Mouse (Mus musculus): ENCODE measurements at regions not wholly inside any gene's neighbourhood (a gene's known extent, or its start where the extent isn't known, plus 50 kb on each side); places are given as distances from the start of the nearest gene placed in this dataset.
A peak's percentile ranks its signal among the peaks of the same experiment; 100 is the strongest.

- DNase-seq (ENCODE audit: low spot score) = no peak
Measured at GRCm38 (mm10) chr19:60148313-60148965, 78.1 kb downstream of the Fam204a start.

DNA sequence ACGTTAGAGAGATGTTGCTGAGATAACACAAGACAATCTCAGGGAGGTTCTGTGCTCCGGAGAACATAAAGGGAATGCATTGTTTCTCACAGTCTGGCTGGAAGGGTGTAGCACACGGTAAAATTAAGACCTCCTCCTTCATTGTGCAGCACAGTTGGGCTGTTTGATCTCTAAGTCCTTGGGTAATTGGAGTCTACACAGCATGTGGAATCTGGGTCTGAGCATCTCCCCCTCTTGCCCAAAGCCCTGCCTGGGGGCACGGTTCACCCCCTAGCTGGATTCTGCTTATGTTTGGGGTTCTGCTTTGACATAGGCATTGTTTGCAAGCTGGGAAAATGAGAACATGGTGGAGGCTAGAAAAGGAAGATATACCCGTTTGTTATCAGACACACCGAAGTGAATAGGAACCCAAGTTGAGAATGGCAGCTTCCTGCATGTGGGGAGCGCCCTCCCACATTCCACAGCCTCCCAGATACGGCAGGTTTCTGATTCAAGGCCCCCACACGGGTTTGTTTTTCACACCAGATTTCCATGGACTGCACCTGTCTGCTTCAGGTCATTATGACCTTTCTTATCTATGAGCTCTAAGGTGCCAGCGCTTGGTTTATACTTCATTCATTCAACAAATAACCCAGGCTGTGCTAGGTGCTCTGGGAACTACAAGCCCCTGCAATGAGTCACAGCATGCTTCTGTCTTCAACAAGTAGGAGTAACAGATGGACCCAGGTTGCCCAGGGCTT, 79.9 kb downstream of the Fam204a start:
- DNase-seq (ENCODE audit: low spot score) = no peak

DNA sequence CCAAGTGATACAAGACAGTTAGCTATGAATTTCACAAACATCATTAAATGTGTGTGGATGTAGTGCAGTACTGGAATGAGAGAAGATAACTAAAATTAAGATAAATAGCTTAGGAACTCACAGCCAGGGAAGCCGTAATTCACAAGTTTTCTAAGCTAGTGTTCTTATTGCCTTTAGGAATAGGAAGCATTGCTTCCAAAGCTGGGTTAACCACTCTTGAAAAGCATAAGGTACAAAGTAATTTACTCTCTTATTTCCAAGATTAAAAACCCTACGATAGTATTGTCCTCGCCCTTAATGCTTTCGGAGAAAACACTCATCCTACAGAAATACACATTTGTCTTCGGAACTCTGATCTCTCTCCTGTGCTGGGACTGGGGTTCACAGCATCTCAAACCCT, 81.3 kb downstream of the Fam204a start:
- DNase-seq (ENCODE audit: low spot score) = no peak

DNA sequence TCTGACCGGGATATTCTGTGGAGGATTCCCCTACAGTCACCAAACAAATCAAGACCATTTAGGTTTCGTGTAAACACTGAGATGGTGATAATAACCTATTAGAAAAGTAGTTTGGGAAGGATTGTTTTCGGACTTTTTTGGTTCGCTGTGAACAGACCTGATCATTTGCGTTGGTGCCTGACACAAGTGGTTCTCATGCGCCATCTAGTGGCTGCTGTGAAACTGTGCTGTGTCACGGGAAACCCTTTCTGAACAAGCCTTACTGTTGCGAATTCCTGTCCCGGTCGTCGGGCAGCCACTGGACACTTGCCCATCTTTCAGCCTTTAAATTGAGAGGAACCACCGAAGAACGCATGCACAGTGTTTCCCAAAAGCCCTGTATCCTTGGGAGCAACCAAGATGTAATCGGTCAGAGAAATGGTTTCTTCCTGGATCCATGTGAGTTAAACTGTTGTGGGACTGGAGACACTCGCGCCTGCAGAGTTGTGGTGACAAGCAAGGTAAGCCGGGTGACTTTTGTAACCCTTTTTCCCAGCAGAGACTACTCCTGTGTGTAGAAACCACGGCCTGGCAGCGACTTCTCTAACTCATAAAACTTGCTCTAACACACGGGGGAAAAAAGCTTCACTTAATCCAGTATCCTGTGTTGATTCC, 82.0 kb downstream of the Fam204a start:
- DNase-seq (ENCODE audit: low spot score) = peak; percentile 95

DNA sequence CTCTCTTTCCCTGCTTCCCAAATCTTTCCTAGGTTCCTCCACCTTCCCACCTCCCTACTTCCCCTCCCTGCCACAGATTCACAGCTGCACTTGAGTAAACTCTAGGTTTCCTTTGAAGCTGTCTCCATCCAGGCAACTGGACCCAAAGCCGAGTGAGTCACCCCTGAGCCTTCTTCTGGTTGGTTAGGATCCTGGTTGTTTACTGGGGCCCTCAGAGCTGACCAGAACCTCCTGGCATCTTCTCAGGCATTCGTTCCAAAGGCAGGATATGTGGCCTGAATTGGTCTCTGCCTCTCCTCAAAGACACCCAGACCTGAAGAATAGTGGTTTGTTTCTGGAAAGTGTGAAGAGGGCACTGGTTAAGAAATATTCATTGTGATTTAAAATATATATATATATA, 87.6 kb downstream of the Fam204a start:
- DNase-seq (ENCODE audit: low spot score) = peak; percentile 63

- no peak for DNase-seq (ENCODE audit: low spot score)
Measured at GRCm38 (mm10) chr19:60136491-60136890, 90.0 kb downstream of the Fam204a start.

GRCm38 (mm10) chr19:60134447-60135328, 91.8 kb downstream of the Fam204a start:
- DNase-seq (ENCODE audit: low spot score) = no peak

- DNase-seq (ENCODE audit: low spot score) = no peak
Measured at GRCm38 (mm10) chr19:60129635-60130034, 96.9 kb downstream of the Fam204a start.

- DNase-seq (ENCODE audit: low spot score) = no peak
Measured at GRCm38 (mm10) chr19:60124638-60125037, 101.9 kb downstream of the Fam204a start.

GRCm38 (mm10) chr19:60120917-60121316, 105.6 kb downstream of the Fam204a start:
- no peak for DNase-seq (ENCODE audit: low spot score)

GRCm38 (mm10) chr19:60119051-60119450, 107.5 kb downstream of the Fam204a start:
- no peak for DNase-seq (ENCODE audit: low spot score)

GRCm38 (mm10) chr19:60113666-60114388, 112.7 kb downstream of the Fam204a start:
- no peak for DNase-seq (ENCODE audit: low spot score)

- DNase-seq (ENCODE audit: low spot score) = no peak
Measured at GRCm38 (mm10) chr19:60110278-60110677, 116.2 kb downstream of the Fam204a start.

DNA sequence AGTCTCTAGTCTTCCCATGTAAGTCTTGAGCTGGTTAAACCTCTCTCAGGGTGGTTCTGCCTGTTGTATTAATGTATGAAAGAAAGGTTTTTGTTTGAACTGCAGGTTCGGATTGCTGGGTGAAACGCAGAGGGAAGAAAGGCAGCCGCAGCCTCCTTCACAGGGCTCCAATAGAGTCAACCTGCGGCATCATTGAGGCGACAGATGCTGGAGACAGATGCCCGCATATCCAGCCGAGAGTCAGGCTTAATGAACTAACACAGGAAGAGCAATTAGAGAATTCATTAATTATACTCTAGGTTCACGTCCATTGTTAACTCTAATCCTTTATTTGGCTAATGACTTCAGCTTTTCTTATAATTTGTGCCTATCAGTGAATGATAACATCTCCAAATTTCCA, 117.0 kb downstream of the Fam204a start:
- no peak for DNase-seq (ENCODE audit: low spot score)

GRCm38 (mm10) chr19:60097915-60098314, 128.6 kb downstream of the Fam204a start:
- DNase-seq (ENCODE audit: low spot score) = no peak

GRCm38 (mm10) chr19:60074986-60075385, 131.5 kb upstream of the Rab11fip2 start:
- DNase-seq (ENCODE audit: low spot score) = peak; percentile 15

GRCm38 (mm10) chr19:60073328-60073727, 129.9 kb upstream of the Rab11fip2 start:
- DNase-seq (ENCODE audit: low spot score) = no peak

GRCm38 (mm10) chr19:60066183-60066582, 122.7 kb upstream of the Rab11fip2 start:
- no peak for DNase-seq (ENCODE audit: low spot score)

- DNase-seq (ENCODE audit: low spot score) = no peak
Measured at GRCm38 (mm10) chr19:60055121-60055874, 111.8 kb upstream of the Rab11fip2 start.

- no peak for DNase-seq (ENCODE audit: low spot score)
Measured at GRCm38 (mm10) chr19:60051151-60051550, 107.7 kb upstream of the Rab11fip2 start.

DNA sequence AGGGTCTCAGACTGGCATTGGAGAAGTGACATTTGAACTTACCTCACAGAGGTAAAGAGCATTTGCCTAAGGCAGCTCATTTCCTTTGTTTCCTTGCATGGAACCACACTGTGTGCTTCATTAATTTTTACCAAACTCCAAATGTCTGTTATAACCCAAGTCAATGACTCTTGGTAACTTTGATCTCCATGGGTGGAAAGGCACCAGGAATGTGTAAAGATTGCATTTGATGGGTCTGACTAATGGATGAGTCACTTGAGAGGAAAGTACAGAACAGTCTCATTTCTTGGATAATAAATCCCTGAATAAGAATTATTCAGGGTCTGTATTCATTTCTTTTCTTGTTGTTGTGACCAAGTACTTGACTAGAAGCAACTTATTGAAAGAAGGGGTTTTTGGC, 97.3 kb upstream of the Rab11fip2 start:
- no peak for DNase-seq (ENCODE audit: low spot score)

Data from adipocyte (in vitro differentiated cells).